Mouse (Mus musculus) erythroid progenitor cell, adult 5-6 weeks (primary cell): ENCODE measurements around the gene Mdm4. TPM values are rescaled to one million over a fixed set of nuclear protein-coding genes. Genes with fewer than 3 reads are reported as not detected.
A peak's percentile ranks its signal among the peaks of the same experiment; 100 is the strongest.

Experiments
- ATAC-seq: replicated peaks from 2 replicates; pipeline ENCODE4 v1.8.0; 2016; ENCODE audit warnings: moderate number of reproducible peaks, mild to moderate bottlenecking, moderate TSS enrichment, inconsistent platforms; ENCODE audit not compliant: poor library complexity, low FRiP score, severe bottlenecking
- total RNA-seq, 2 experiments: library from RNA; stranded (forward) in 1 of 2; stranded (reverse) in 1 of 2; fragments of 150-400 nt in 1 of 2; fragments of 186-747, 209-891 nt in 1 of 2; gene quantifications; 2 replicates each; pipeline versions ENCODE4 v1.2.3 to v1.2.4; 2015 to 2017; ENCODE audit warnings: low replicate concordance in 2 of 2

Gene Mdm4
- total RNA-seq, 2 experiments from 2014 or later: 118 to 163 TPM

DNA sequence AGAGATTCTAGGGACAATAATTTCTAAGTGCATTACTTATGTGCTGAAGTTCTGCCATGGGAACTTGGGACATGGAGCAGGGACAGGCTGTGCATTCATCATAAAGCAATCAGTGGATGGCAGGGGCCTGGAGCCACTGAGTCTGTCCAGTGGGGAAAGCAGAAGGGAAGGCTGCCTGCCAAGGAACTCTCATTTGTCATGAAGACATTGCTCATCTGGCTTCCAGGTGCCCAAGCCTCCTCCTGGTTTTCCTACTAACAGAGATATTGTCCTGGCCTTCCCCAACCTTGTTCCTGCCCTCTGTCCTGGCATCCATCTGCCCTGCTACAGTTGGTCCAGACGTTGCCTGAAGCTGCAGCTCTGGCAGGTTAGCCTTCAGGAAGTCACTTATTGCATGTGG is 53.0 kb downstream of the Mdm4 start:
- 0 out of 2 replicates have a peak, but pooled peaks have one; percentile 13 for ATAC-seq

DNA sequence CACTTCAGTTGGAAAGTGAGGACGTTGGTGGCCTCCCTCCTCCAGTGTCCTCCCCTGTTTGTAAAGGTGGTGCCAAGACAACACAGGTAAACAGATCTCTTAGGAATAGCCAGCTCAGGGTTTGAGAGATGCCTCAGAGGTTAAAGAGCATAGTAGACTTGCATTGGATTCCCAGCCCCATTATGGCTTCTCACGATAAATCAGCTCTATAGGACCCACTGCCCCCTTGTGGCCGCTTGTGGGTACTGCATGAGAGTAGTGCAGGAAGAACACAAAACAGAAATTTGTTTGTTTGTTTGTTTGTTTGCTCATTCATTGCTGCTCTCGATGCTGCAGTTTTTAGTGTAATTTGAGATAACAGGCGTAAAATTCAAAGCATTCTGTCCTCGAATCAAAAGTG is 61.7 kb downstream of the Mdm4 start:
- 0 out of 2 replicates have a peak, but pooled peaks have one; percentile 67 for ATAC-seq

DNA sequence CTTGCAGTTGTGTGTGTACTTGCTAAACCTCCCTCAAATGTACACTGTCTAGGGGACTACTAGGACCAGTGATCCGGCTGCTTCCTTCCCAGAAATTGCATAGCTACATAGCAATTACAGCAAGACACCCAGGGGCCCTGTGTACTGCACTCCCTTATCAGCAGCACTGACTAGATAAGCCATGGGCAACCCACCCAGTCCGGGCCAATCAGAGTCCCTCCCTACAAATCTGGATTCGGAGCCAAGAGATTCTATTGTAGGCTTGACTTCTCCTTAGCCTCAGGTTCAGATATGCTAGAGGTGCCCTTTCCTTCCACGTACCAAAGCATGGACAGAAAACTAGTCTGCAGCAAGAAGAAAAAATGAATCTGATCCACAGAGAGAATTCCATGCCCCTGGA is 65.7 kb downstream of the Mdm4 start:
- no peak for ATAC-seq

GRCm38 (mm10) chr1:132964106-132964505 is 66.3 kb downstream of the Mdm4 start:
- no peak for ATAC-seq

DNA sequence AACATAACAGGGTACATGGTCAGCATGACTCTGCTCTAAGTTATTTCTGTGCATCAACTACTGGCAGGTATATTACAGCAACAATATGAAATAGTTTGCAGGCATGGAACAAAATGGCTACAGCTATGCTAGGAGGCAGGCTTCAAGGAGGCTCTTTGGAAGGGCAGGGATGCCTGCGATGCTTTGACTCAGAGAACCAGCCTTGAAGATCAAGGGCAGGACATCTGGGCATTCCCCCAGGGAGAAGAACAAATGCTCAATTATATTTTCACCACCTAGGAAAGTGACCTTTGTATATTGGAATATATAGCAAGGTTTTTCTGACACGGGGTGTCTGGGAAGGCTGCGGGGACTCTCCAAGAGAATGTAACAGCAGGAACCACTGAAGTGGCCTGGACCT is 68.6 kb downstream of the Mdm4 start:
- ATAC-seq: no peak

DNA sequence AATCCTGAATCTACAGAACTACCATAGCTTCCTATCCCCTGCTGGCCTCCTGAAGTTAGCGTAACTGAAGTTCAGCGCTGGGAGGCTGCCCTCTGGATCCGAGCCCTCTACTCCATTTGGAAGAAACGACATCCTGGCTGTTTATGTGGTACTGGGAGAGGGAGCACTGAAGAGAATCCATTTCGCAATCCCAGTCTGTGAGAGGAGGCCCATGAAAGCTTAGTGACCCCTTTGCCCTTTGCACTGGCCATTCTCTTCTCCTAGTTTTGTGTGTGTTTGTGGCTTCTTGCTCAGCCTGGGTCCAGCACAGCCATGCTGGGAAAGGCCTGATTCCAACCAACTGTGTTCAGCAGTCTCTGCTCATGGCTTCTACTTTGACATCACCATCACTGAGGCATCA is 73.6 kb downstream of the Mdm4 start:
- no peak for ATAC-seq

DNA sequence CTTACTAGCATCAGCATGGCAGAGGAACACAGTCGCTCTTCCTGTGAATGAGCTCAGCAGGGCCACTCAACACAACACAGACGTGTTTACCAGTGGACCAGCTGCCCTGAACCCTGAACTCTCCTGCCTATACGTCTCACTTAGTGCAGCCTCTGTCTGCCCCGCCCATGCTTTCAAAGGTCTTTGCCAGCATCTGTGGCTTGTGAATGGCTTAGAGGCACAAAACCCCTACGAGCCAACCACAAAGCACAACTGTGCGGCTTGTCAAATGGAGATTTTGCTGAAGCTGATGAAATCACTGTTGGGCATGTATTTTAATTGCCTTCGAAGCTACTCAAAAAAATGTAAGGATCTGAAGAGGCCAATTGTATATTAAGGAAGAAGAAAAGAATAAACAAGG is 82.5 kb downstream of the Mdm4 start:
- ATAC-seq: no peak

DNA sequence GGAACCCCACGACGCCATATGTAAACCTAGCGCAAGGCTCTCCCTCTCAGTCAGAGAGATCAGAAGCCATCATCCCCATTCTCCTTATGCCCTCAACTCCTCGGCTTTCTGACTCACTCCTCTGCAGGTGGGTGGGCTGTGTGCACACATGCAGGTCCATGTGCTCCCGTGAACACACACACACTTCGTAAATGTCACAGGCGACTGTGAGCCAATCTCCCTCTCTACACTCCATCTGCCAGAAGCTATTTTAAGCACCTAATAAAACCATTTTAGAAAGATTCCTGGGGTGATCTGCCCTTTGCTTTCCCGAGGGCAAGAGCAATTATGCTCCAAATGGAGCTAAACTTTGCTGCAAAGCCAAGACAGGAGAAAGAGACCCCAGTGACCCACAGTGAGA is 84.5 kb downstream of the Mdm4 start:
- no peak for ATAC-seq

DNA sequence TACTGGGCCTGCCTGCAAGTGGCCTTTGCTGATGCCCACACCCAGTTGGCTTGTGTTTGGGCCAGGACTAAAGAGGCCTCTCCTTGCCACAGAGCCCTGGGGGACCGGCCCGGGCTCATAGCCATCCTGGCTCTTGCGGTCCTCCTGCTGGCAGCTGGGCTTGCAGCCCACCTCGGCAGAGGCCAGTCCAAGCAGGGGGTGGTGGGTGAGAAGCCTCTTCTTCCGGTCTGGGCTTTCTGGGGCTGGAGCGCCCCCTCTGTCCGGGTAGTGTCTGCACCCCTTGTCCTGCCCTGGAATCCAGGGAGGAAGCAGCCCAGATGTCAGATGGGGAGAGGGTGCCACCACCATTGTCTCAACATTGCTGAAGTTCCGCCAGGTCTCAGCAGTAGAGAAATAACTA is 91.4 kb downstream of the Mdm4 start:
- no peak for ATAC-seq

GRCm38 (mm10) chr1:132937296-132938030 is 92.9 kb downstream of the Mdm4 start:
- no peak for ATAC-seq

DNA sequence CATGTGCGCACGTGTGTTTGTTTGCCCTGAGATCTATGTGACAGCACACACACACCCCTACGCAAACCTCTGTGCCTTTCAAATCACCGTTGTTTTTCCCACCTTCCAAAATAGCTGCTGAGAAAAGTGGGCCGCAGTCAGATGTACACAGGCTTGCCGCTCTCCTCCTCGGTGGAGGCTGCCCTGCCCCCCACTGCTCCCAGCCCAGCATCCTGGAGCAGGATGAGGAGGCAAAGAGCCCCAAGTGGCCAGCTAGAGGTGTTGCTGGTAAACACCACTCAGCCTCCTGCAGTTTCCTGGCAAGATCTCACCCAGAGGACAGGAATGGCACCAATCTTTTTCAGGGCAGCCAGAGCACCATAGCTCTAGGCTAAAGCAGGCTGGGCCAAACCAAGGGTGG is 95.5 kb downstream of the Mdm4 start:
- ATAC-seq: no peak

DNA sequence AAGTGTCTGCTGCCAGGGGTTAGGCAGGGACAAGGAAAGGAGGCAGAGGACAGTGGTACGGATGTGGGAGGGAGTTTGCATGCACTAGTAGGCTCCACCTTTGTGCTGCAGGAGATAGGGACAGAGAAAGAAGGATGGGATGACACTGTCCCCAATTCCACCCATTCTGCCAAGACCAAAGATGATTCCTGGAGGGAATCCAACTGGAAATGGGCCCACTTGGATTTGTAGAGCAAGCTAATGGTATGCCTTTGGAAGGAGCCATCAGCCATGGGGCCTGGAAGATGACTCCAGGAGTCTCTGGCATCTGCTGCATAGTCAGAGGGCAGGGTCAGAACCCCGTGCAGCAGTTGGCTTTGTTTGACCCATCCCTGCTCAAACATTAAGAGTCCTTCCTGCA is 97.9 kb downstream of the Mdm4 start:
- no peak for ATAC-seq

DNA sequence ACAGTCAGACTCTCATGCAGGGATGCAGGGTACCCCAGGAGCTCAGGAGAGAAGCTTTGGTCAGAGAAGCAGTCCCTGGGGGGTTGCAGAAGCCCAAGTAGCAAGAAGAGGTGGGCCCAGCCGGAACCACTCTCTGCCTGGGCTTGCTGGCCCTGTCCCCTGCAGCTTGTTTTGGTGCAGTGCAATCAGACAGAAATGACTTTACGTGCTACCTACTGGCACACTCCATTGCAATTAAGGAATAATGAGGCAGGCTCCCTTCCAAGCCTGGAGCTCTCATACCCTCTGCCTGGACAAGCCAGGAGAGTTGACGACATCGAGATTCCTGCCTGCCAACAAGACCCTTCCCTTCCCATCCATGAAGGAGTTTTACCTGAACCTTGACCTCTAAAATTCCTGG is 100.1 kb downstream of the Mdm4 start:
- no peak for ATAC-seq

GRCm38 (mm10) chr1:132928907-132929250 is 101.5 kb downstream of the Mdm4 start:
- no peak for ATAC-seq

DNA sequence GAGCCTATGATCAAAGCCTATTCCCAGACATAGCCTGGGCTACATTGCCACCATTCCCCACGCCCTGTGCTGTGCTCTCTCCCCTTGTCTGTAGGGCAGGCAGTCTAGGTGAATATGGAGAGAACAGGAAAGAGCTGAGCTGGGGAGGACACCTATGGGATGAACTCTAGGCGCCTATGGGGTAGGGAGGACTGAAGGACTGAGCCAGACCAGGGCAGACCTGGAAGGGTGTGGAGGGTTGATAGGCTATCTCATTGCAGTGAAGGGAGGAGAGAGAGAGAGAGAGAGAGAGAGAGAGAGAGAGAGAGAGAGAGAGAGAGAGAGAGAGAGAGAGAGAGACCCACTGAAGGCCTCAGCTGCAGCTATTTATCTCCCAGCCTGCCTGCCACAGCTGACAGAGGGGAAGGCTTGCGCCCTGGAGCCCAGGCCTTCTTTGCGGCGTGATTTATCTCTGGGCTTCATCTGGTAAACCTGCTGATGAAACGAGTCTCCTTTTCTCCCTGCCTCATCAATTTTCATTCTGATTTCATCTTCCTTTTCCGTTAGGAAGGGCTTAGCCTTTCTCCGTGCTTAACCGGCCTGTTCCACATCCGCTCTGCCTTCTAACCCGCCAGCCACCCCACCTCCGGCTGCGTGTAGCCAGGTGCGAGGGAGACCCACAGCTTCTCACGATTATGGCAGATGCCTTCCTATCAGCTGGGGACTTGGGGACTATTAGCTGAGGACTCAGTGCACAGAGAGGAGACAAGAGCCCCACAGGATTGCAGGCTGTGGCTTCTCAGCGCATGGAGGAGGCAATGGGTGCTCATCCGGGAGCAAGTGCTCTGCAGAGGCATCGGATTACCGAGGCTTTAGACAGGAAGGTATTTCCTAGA is 102.1 kb downstream of the Mdm4 start:
- ATAC-seq: no peak

DNA sequence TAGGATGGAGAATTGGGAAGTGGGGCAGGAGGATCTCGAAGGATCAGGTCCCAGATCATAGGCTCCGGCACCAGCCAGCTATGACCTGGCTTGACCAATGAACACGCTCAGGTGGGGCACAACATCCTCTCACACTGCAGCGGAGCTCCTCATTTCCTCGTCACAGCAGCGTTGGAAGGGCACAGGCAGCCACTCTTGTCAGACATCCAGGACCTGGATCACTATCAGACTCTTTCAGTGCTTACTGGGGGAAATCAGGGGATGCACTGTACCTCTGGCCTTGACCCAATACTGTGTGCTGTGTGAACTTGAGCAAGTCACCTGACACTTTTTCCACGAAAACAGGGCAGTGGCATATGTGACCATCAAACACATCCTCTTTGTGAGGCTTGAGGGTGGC is 105.1 kb downstream of the Mdm4 start:
- no peak for ATAC-seq

DNA sequence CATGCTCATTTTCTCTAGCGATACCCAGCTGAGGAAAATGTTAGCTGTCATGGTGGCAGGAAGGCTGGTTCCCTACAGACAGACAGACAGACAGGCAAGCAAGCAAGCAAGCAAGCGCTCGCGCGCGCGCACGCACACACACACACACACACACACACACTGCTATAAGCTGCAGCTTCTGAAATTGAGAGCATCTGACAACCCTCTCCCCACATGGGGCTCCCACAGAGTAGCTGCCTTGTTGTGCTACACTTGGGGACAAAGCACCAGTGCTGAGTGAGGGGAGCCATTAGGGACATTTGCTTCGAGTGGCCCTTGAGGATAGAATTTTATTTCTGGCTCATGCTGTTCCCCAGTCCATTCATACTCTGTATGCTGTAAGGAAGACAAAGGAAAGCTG is 108.1 kb downstream of the Mdm4 start:
- no peak for ATAC-seq

DNA sequence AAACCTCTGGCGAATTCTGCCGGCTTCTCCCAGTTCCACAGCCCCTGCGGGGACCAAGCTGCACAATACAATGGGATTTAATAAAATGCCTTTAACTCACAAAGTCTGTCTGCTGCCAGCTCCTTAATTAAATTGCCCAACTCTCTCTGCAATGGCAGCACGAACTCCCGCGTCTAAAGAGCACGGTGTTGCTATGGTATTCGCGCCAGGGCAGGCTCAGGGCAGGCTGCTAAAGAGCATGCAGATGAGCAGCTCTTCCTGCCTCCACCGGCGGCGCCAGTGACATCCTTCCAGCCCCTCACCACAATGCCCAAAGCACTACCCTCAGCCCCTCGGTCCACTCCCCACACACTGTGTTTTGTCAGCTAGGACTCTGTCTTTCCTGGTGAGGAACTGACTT is 109.3 kb downstream of the Mdm4 start:
- ATAC-seq: no peak

DNA sequence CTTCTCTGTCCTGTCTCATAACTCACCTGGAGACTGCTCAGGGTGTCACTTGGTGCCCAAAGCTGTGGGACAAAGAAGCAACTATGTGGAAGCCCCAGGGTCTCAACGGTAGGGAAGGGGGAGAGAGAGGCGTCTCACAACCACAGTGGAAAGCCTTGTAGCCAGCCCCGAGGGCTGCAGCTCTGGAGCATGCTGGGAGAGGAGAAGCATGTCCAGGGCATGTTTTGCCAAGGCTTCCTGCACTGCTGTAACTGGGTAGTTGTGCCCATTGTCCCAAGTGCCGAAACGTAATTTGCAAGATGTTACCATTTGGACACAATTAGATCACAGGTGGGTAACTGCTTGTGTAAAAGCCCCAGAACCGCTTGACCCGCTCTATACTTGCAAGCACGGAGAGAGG is 111.1 kb downstream of the Mdm4 start:
- ATAC-seq: no peak

DNA sequence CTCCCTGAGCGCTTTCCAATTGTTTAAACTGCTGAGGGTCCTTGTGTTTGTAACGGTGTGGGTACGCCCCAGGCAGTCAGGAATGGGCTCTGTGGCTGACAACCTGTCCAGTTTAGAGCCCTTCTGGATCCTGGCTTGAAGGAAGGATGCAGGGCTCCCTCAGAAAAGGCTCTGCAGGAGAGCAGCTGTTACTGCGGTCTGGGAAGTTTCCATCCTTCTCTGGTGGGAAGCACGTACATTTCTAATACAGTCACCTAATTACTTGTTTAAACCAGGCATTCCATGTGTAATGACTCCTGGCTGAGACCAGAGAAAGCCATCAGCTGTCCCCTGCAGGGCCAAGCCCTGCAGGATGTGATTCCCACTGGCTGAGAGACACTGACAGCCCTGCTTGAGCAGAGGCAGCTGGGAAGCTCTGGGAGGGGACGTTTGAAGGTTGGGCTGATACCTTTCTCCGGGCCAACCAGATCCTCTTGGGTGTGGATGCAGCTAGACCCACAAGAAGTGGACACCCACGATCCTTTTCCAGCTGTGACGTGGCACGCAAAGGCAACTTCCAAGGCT is 112.2 kb downstream of the Mdm4 start:
- no peak for ATAC-seq

GRCm38 (mm10) chr1:132917554-132917953 is 112.8 kb downstream of the Mdm4 start:
- no peak for ATAC-seq
